Mouse (Mus musculus): ENCODE data around the gene Slc32a1.

Slc32a1 gene

DNA sequence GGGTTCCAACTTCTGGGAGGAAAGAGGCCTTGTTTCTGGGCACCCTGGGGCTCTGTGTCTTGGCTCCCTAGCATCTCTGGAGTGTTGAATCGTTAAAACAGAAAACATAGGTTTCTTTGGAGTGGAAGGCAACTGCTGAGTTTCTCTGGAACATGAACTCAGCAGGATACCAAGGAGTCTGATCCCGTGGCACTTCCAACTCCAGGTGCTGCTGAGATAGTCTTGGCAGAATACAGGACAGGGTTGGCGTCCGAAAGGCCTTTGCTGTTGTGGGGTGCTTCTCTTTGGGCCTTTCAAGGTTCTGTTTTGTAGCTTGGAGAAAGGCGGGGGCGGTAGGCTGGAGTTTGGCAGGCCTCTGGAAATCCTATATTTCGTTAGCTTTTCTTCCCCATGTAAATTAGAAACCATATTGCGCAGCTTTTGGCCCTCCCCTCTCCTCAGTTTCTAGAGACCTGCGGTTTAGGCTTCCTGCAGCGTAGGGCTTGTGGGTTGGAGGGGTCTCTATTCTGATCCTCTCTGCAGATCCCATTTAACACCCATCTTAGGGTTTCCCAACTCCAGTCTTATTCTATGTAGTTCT lies 2.2 kb downstream of the Slc32a1 start:
- DNase-seq, result no peak

DNA sequence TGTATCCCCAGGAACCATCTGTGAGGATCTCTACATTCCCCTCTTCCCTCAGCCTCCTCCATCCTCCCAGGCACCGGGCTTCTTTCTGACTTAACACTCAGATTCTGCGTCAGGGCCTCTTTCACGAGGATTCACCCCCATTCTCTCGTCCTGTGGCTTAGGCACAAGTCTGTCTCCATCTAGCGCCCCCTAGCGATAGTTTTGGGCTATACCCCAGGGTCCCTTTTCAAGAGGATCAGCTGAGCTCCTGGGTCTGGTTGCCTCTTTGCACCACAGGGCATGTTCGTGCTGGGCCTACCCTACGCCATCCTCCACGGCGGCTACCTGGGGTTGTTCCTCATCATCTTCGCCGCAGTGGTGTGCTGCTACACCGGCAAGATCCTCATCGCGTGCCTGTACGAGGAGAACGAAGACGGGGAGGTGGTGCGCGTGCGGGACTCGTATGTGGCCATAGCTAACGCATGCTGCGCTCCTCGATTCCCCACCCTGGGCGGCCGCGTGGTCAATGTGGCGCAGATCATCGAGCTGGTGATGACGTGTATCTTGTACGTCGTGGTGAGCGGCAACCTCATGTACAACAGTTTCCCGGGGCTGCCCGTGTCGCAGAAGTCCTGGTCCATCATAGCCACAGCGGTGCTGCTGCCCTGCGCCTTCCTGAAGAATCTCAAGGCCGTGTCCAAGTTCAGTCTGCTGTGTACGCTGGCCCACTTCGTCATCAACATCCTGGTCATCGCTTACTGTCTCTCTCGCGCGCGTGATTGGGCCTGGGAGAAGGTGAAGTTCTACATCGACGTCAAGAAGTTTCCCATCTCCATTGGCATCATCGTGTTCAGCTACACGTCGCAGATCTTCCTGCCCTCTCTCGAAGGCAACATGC lies 3.2 kb downstream of the Slc32a1 start:
- DNase-seq, result no peak

DNA sequence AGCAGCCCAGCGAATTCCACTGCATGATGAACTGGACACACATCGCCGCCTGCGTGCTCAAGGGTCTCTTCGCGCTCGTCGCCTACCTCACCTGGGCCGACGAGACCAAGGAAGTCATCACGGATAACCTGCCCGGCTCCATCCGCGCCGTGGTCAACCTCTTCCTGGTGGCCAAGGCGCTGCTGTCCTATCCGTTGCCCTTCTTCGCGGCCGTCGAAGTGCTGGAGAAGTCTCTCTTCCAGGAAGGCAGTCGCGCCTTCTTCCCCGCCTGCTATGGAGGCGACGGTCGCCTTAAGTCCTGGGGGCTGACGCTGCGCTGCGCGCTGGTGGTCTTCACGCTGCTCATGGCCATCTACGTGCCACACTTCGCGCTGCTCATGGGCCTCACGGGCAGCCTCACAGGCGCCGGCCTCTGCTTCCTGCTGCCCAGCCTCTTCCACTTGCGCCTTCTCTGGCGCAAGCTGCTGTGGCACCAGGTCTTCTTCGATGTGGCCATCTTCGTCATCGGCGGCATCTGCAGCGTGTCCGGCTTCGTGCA lies 3.9 kb downstream of the Slc32a1 start:
- no peak for DNase-seq

DNA sequence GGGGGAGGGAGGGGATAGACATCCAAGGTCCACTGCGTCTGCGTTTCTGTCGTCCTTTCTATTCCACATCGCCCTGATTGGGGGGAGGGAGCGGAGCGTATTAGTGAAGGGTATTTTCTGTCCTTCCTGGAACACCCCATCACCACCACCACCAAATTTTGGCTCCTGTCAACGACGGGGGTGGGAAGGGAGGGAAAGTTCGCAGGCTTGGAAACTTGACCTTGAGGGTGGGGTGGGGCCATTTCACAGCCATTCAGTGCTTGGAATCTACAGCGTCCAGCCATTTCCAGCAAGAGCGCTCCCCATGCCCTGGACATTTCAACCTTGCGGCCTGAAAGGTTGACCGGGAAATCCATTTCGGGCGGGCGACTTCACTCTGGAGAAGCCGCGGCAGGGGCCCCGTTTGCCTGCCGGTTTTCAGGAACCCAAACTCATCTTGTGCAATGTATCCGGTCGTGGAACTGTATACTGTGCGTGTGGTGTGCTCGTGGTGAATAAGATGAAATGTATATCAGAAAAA lies 4.7 kb downstream of the Slc32a1 start:
- no peak for DNase-seq

DNA sequence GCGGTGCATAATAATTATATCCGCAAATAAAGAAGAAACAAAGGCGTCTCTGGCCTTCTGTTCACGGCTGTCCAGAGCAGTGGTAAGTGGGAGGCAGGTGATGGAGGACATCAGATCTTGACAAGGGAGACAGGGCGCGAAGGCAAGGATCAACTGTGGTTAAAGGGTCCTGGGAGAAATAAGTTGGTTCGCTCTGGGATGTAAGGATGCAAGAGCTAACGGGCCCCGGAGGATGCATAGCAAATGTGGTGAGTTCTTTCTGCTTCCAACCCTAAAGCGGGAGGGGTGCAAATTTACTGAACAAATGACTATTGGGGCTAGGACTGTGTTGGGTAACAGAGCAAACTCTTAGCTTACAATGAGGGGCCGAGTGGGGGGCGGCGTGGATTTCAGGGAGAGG lies 5.1 kb downstream of the Slc32a1 start:
- DNase-seq, result no peak

DNA sequence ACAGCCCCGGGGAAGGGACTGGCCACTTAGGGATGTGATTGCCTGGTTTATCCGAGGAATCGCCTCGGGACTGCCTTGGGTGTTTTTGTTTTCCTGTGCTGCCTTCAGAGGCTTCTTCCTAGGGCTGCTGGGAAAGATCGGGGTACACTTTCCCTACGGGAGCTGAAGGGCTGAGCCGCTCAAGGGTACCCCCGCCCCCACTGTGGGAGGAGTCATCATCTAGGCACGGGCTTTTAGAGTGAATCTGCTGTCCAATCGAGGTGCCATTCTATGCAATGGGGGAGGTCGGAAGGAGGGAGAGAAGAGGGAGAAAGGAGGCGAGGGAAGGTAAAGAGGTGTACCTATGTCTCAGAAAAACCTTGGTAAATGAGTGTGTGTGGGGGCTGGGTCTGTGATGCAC lies 5.7 kb downstream of the Slc32a1 start:
- no peak for DNase-seq

DNA sequence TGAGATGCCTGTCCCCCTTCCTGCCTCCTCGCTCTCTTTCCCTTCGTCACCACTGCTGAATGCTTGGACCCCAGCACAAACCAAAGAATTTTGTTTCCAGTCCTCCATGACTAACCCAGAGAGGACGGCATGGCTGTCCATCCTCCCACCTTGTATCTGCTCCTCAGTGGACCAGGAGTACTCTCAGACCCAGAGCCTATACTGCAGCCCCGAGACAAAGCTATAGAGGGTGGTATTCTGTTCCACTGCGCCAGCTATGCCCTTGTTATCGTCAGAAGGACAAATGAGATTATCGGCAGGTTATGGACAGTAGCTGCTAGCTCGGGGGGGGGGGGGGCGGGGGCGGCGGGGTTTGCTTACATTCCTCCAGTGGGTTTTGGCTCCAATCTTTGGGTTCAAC lies 6.2 kb downstream of the Slc32a1 start:
- DNase-seq, result no peak

DNA sequence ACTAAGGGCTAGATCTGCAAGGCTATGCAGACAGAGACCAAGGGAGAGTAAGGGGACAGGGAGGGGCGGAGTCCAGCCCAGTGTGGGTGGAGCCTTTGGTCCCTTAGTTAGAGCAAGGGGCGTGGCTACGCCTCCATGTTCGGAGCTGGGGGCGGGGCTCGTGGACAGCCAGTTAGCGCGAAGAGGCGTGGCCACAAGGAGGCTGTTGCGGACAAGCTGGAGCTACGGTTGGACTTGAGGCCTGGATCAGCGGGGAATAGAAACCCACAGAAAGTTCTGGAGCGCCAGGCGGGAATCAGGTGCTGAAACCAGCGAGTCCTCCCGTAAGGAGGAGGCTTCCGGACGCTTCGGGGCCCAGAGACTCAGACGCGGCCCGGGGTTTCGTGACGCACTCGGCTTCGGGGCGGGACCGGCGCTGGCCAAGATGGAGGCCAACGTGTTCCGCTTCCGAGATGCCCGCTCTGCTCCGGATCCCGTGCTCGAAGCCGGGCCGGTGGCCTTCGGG lies 14.2 kb downstream of the Slc32a1 start, which contains the start of gene Actr5:
Gene Actr5 (plus strand): TSS at position 171 of the 505 bp plus-strand sequence.
- DNase-seq, result peak; percentile 99

DNA sequence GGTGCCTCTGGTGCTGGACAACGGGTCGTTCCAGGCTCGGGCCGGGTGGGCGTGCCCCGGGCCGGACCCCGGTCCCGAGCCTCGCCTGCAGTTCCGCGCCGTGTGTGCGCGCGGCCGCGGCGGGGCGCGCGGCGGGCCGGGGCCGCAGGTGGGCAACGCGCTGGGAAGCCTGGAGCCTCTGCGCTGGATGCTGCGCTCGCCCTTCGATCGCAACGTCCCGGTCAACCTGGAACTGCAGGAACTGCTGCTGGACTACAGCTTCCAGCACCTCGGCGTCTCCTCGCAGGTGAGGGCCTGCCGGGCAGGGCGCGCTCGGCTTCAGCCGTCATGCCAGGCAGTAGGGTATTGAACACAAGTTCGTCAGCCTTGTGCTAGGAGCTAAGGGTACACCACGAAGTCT lies 14.7 kb downstream of the Slc32a1 start:
- no peak for DNase-seq

DNA sequence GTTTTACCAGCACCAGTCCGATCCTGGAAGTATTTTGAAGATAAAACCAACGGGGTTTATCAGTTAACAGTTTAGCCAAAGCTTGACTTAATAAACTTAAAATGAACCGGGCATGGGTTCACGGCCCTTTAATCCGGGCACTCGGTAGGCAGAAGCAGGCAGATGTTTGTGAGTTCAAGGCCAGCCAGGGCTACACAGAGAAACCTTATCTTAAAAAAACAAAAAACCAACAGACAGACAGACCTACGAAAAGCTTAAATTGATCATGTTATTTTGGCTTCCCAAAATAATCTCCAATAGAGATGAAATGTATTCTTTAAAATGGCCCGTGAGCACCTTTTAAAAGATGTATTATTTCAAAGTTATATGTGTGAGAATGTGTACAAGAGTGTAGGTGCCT lies 15.1 kb downstream of the Slc32a1 start:
- DNase-seq, result no peak

DNA sequence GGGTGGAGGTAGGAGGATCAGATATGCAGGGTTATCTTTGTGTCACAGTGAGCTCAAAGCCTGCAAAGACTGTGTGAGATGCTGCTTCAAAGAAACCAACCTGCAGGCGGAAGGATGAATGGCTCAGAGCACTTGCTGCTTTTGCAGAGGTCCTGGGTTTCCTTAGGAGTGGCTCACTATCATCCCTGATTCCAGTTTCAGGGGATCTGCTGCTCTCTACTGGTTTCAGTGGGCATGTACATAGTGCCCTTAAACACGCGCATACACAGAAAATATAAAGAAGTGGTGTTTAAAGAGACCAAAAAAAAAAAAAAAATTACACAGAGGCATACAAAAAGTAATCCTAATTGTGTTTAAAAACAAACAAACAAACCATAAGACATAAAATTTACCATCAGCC lies 18.3 kb downstream of the Slc32a1 start:
- DNase-seq, result no peak

DNA sequence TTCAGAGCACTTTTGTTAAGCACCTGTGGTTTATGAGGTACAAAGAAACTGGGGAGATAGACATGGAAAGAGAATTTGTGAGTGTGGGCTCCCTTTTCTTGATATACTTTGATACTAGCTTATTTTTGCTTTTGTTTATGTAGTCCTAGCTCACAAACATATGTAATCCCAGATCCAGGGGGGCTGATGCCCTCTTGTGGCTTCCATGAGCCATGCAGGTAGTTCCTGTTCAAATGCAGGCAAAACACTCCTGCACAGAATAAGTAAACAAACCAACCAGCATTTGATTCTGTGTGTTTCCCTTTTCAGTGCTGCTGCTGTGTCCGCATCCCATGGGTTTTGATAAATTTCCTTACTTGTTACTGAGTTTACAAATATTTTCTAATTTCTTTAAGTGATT lies 18.8 kb downstream of the Slc32a1 start:
- DNase-seq, result no peak

DNA sequence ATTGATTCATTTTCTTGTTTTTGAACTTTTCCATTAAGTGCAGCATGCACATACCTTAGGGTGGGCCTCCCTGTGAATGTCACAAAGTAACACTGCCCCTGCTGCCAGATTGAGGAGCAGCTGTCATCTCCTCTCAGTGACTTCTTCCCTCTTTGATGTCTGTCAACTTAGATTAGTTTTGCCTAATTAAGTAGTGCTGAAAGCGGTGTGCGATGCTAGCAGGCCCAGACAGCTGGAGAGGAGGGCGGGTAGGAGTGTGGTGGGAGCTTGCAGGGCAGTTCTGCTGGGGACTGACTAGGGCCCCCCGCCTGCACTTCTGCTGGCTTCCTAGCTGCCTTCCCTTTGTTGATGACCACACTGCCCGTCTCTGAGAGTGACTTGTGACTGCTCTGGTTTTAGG lies 21.3 kb downstream of the Slc32a1 start:
- no peak for DNase-seq

DNA sequence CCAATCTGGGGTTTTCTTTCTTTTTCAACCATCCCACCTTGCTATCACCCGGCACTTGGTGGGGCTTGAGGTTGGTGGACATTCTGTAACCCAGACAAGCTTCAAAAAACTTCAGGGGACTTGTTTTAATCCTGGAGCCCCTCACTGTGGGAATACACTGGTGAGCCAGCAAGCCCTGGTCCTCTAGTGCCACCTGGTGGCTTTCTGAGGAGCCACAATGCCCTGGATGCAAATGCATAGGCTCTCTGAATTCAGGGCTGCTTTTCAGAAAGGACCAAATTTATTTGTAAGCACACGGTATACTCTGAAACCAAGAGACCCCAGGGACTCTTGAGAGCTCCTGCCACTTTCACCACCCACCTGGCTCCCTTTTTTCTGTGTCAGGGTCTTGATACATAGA lies 31.3 kb downstream of the Slc32a1 start:
- peak; percentile 91 for DNase-seq

DNA sequence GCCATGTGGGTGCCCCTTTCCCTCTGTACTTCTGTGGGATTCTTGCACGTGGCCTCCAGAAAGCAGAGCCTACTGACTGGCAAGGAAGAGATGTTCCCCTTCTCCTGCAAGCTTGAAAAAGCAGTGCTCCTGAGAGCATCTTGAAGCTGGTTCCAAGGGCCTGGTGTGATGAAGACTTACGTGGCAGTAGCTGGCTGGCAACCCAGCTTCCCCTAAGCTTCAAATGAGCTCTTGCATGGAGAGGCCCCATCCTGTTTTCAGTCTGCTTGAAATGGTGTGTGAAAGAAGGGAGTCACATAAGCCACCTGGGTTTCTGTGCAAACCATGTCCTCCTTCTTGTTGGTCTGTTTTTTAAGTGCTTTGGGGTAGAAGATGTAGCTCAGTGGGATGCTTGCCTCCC lies 32.0 kb downstream of the Slc32a1 start:
- peak; percentile 74 for DNase-seq

DNA sequence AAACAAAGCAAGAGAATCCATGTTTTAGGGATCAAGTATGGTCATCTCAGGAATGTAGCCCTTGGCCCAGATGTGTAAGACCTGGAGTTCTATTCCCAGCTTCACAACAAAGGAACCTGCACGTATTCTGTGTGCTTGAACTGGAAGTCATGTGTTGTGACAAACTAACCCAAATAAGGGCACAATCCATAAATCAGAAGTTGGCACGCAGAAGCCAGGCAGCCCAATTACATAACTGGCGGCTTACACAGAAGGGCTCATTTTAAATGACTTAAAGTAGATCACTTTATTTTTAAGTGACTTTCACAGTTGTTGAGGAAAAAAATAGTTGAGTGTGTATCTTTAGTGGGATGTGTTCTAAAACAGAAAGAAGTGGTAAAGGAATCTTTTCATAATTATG lies 33.2 kb downstream of the Slc32a1 start:
- no peak for DNase-seq

DNA sequence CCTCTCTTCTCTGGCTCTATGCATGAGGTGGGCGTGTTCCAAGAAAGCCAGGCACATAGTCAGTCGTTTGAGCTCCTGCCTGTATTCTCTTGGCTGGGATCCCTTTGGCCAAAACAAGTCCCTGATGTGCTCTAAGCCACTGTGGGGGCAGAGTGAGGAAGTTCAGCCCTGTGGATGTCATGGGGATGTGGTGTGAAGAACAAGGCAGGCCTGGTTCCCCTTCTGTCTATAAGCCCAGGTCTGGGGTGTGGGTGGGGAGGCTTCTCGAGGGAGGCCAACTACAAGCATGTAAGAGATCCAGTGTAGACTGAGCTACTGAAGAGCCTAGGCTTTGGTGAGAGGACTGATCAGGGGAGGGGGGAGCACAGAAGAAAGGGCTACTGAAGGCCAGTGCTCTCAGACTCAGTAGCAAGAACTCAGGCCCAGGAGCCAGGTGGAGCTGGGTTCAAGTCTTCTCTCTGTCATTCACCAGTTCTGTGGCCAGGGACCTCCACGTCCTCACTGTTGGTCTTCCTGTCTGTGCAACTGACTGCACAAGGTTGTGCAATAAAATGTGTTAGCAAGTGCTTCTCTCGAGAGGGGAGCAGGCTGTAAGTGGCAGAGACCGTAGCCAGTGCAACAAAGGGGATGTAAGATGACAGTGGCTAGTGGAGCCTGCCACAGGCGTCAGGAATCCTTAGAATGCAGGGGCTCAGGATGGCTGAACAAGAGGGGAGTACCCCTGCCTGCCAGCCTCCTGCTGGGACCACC lies 40.8 kb downstream of the Slc32a1 start:
- DNase-seq, result no peak

DNA sequence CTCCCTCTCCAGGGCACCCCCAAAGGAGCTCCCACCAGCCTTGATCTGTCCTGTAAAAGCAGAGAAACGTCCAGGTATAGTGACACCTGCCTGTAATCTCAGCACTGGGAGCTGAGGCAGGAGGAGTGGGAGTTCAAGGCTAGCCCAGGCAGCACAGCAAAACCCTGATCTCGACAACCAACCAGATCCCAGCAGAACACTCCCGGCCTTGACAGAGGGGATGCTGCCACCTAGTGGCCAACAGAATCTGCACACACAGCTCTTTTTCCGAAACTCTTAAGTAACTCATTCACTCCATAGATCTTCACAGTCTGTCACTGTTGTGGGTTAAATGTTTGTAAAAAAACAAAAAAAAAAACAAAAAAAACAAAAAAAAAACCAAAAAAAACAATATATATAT lies 42.4 kb downstream of the Slc32a1 start:
- peak; percentile 93 for DNase-seq

DNA sequence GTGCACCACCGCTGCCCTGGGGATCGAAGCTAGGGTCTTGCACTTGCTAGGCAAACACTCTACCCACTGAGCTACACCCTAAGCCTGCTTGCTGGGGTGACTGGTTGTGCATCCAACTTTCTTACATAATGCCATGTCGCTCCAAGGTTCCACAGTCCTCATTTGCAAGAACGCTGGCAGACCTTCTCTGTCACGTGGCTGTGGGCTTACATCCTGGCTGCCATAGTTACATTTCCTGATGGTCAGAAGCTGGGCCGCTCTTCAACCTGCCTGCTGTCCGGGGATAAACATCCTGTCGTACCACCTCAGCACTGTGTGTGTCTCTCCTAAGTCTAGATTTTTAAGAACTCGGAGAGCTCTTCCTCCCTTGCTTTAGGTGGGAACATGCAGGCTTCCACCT lies 44.1 kb downstream of the Slc32a1 start:
- DNase-seq, result peak; percentile 99

DNA sequence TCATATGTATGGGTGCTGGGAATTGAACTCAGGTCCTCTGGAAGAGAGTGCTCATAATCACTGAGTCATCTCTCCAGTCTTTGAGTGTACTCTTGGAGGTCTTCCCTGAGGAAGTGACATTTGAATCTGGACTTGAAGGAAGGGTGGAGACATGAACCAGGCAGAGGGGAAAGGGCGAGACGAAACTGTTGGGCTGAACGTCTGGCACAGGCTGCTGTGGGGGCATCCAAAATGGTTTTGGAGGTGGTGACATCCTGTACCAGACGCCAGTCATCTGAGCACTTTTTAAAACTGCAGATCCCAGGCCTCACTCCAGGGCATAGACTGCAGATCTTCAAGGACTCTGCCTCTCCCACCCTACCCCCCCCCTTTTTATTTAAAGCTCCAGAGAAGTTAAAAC lies 45.2 kb downstream of the Slc32a1 start:
- no peak for DNase-seq

DNA sequence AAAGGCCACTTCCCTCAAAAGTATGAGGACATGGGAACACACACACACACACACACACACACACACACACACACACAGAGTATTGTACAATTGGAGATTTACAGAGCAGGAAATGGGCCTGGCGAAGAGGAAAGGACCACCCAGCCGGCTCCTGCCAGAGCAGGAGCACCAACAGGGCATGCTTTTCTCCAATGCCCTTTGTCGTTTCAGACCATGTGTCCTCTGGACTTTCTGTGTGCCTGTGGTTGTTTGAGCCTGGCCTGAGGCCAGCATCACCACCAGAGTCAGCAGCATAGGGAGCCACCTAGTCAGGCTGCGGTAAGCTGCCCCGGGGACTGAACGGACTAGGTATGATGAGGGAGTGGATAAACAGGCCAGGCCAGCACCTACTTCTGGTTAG lies 48.3 kb downstream of the Slc32a1 start:
- peak; percentile 96 for DNase-seq

DNA sequence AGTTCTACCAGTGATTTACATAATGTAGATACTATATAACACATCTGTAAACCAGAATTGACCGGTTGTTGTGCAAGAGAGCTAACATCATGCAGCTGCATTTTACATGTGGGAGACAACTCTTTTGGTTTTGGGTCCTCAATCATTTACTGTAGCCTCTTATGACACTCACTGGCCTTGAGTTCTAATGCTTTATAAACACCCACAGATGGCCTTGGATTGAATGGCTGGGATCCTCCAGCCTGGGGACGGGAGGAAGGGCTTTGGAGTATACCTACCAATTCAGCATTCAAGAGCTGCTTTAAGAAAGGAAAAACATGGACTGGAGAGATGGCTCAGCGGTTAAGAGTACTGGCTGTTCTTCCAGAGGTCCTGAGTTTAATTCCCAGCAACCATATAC lies 48.8 kb downstream of the Slc32a1 start:
- no peak for DNase-seq

DNA sequence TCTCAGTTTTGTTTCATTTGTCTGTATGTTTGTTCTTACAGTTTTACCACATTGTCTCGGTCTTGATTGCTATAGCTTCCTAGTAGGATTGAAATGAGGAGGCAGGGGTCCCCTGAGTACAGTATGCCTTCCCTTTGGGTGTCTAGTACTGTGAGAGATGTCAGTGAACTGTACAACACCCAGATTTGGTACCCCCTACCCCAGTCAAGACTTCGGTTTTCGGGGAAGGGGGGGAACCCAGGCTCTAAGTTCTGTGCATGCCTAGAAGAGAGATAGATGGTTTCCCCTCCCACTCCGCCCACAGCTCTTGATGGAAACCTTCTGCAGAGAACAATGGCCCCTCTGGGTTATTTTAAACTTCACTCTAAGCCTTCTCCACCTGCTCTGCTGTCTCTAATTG lies 54.5 kb downstream of the Slc32a1 start, which contains the start of gene Ppp1r16b:
Gene Ppp1r16b (plus strand): TSS at position 301 of the 400 bp plus-strand sequence.
- no peak for DNase-seq
